Mouse (Mus musculus) heart, adult 2 months (tissue): Measurements from ENCODE around the gene Esr1. TPM values are rescaled to one million over a fixed set of nuclear protein-coding genes. Genes with fewer than 3 reads are reported as not detected.

Experiments used
- DNase-seq, 2 experiments: peaks; one replicate each; pipeline ENCODE4 v3.0.0; 2021
- H3K27ac ChIP-seq: fragments of 200-600 bp; 2 replicates; pipeline ENCODE4 v1.8.1; 2022
- H3K27me3 ChIP-seq: fragments of 200-500 bp; 2 replicates; pipeline ENCODE4 v1.6.1; 2012; ENCODE audit warnings: mild to moderate bottlenecking, low read length, inconsistent platforms, mixed read lengths; ENCODE audit not compliant: control insufficient read depth, insufficient read depth
- H3K36me3 ChIP-seq: fragments of 200-500 bp; 2 replicates; pipeline ENCODE4 v1.6.1; 2012; ENCODE audit warnings: low read length, inconsistent platforms; ENCODE audit not compliant: control insufficient read depth, insufficient read depth
- H3K4me1 ChIP-seq: fragments of 200-500 bp; 2 replicates; pipeline ENCODE4 v1.6.1; 2011; ENCODE audit warnings: low read length; ENCODE audit not compliant: control insufficient read depth, insufficient read depth
- H3K4me3 ChIP-seq: fragments of 200-600 bp; 2 replicates; pipeline ENCODE4 v1.8.1; 2022
- H3K79me2 ChIP-seq: fragments of 200-500 bp; replicated peaks from 2 replicates; pipeline ENCODE4 v1.6.1; 2012; ENCODE audit warnings: mild to moderate bottlenecking, inconsistent platforms, low read length, moderate library complexity, mixed read lengths; ENCODE audit not compliant: control insufficient read depth, insufficient read depth
- H3K9ac ChIP-seq: fragments of 200-500 bp; 2 replicates; pipeline ENCODE4 v1.6.1; 2012; ENCODE audit warnings: low read depth, mild to moderate bottlenecking, control low read depth, inconsistent platforms, low read length, mixed read lengths
- CTCF ChIP-seq: fragments of 200-600 bp; IDR thresholded peaks from 2 replicates; pipeline ENCODE4 v1.8.1; 2022; ENCODE audit warnings: antibody characterized with exemption, mild to moderate bottlenecking, moderate library complexity
- EP300 ChIP-seq: fragments of 200-500 bp; IDR thresholded peaks from 2 replicates; pipeline ENCODE4 v1.6.1; 2011; ENCODE audit warnings: low read depth, low read length, control low read depth; ENCODE audit not compliant: insufficient read depth
- POLR2A ChIP-seq: fragments of 200-500 bp; IDR thresholded peaks from 2 replicates; pipeline ENCODE4 v1.6.1; 2011; ENCODE audit warnings: mild to moderate bottlenecking, low read depth, low read length, control low read depth; ENCODE audit not compliant: insufficient read depth
- WGBS: fragments of 180-500 bp; shearing (Covaris S2); methylation state at CpG from one replicate; pipeline ENCODE4 v1.1.7; 2018; 5-methylcytosine and 5-hydroxymethylcytosine counted together
- intact Hi-C: fragments of 180-260 bp; cut with DNase I; formaldehyde crosslinking; loops from one replicate; pipeline ENCODE4 v1.15.1; 2025
- long read RNA-seq: library from polyadenylated mRNA; stranded (forward); transcript quantifications from one replicate; pipeline ENCODE4 v2.0.0, GENCODE M21; 2021
- polyA plus RNA-seq: library from polyadenylated mRNA; depleted of rRNA; stranded (reverse); fragments of >200 nt; gene quantifications from 2 replicates; pipeline ENCODE4 v1.2.3, GENCODE M21; 2012; rRNA removed
- total RNA-seq, 2 experiments: library from RNA; stranded (reverse); gene quantifications; 2 replicates each; pipeline ENCODE4 v1.2.3; 2021

Gene Esr1
- total RNA-seq (1 to 10 TPM in 1 of 2 experiments, under 1 TPM in 1; 0.70 to 1.0 TPM), polyA plus RNA-seq (0.88 and 1.7 TPM in 2 replicates)
- long read RNA-seq: 0 reads

- 37% methylated on average over 13 of the region's 13 CpGs for WGBS
- peak within 1 kb of the TSS; percentile 55 for H3K9ac ChIP-seq
- DNase-seq: peak; percentile 8 to 25
- H3K27me3 ChIP-seq: no peaks in the 10 kb centered on the region
- no peaks in the 10 kb centered on the region for H3K36me3 ChIP-seq
- H3K79me2 ChIP-seq: no peaks in the 10 kb centered on the region
- intact Hi-C loops: no loop called here
- peak within 1 kb of the TSS; percentile 39 for H3K4me3 ChIP-seq
- no peak for TF ChIP-seq EP300
- peak; percentile 24 for TF ChIP-seq CTCF
- peak within 1 kb of the TSS; percentile 23 for H3K27ac ChIP-seq
- H3K4me1 ChIP-seq: no peaks in the 10 kb centered on the region
Measured at GRCm38 (mm10) chr10:4611386-4612155, at the start of gene Esr1. TSS of gene Esr1 (plus strand) at chr10:4611593.

- H3K27ac ChIP-seq: no peak overlapping the region
- H3K4me1 ChIP-seq: no peaks in the 10 kb centered on the region
- no peak overlapping the region for H3K9ac ChIP-seq
- no peak for TF ChIP-seq EP300
- no peak for TF ChIP-seq CTCF
- TF ChIP-seq POLR2A: no peak
- WGBS: 89% methylated on average over 1 of the region's 1 CpGs
- no peaks in the 10 kb centered on the region for H3K36me3 ChIP-seq
- no peak for DNase-seq
- no peaks in the 10 kb centered on the region for H3K79me2 ChIP-seq
- H3K4me3 ChIP-seq: no peak overlapping the region
- no peaks in the 10 kb centered on the region for H3K27me3 ChIP-seq
- intact Hi-C loops: no loop called here
Measured at GRCm38 (mm10) chr10:4565148-4565547, 46.2 kb upstream of the Esr1 start.

GRCm38 (mm10) chr10:4570778-4571177 lies 40.6 kb upstream of the Esr1 start:
- H3K79me2 ChIP-seq: no peaks in the 10 kb centered on the region
- H3K27me3 ChIP-seq: no peaks in the 10 kb centered on the region
- no peak overlapping the region for H3K4me3 ChIP-seq
- intact Hi-C loops: no loop called here
- H3K9ac ChIP-seq: no peak overlapping the region
- no peak for DNase-seq
- H3K36me3 ChIP-seq: no peaks in the 10 kb centered on the region
- TF ChIP-seq CTCF (no peak), POLR2A (no peak), EP300 (no peak)
- H3K4me1 ChIP-seq: no peaks in the 10 kb centered on the region
- no peak overlapping the region for H3K27ac ChIP-seq
- WGBS: 89% methylated on average over 4 of the region's 4 CpGs

GRCm38 (mm10) chr10:4571304-4571703 lies 40.1 kb upstream of the Esr1 start:
- 87% methylated on average over 4 of the region's 4 CpGs for WGBS

GRCm38 (mm10) chr10:4581905-4582304 lies 29.5 kb upstream of the Esr1 start:
- 89% methylated on average over 5 of the region's 5 CpGs for WGBS

More at GRCm38 (mm10) chr10:4571304-4571703, 40.1 kb upstream of the Esr1 start:
- H3K27me3 ChIP-seq: no peaks in the 10 kb centered on the region
- no peak overlapping the region for H3K4me3 ChIP-seq
- DNase-seq: no peak
- H3K79me2 ChIP-seq: no peaks in the 10 kb centered on the region
- no peak overlapping the region for H3K27ac ChIP-seq
- H3K4me1 ChIP-seq: no peaks in the 10 kb centered on the region
- H3K9ac ChIP-seq: no peak overlapping the region
- intact Hi-C loops: no loop called here
- TF ChIP-seq CTCF (no peak), POLR2A (no peak), EP300 (no peak)
- no peaks in the 10 kb centered on the region for H3K36me3 ChIP-seq

GRCm38 (mm10) chr10:4586691-4587090 lies 24.7 kb upstream of the Esr1 start:
- H3K9ac ChIP-seq: no peak overlapping the region
- no peaks in the 10 kb centered on the region for H3K79me2 ChIP-seq
- no peak overlapping the region for H3K27ac ChIP-seq
- no peak for DNase-seq
- H3K36me3 ChIP-seq: no peaks in the 10 kb centered on the region
- intact Hi-C loops: no loop called here
- no peaks in the 10 kb centered on the region for H3K4me1 ChIP-seq
- WGBS: 85% methylated on average over 6 of the region's 6 CpGs
- no peaks in the 10 kb centered on the region for H3K27me3 ChIP-seq
- H3K4me3 ChIP-seq: no peak overlapping the region
- no peak for TF ChIP-seq CTCF

More at GRCm38 (mm10) chr10:4581905-4582304, 29.5 kb upstream of the Esr1 start:
- no peak for DNase-seq
- H3K27me3 ChIP-seq: no peaks in the 10 kb centered on the region
- intact Hi-C loops: no loop called here
- no peak overlapping the region for H3K4me3 ChIP-seq
- no peak overlapping the region for H3K27ac ChIP-seq
- H3K36me3 ChIP-seq: no peaks in the 10 kb centered on the region
- H3K9ac ChIP-seq: no peak overlapping the region
- TF ChIP-seq CTCF (no peak), EP300 (no peak), POLR2A (no peak)
- H3K4me1 ChIP-seq: no peaks in the 10 kb centered on the region
- H3K79me2 ChIP-seq: no peaks in the 10 kb centered on the region
